Mouse (Mus musculus) layer of hippocampus, adult 8-10 months (tissue): ENCODE results near the gene Nav1. TPM values are rescaled to one million over a fixed set of nuclear protein-coding genes. Genes with fewer than 3 reads are reported as not detected.

Experiments used
- DNase-seq, 2 experiments: peaks; one replicate each; pipeline ENCODE4 v3.0.0; 2022; ENCODE audit warnings: low spot score in 2 of 2
- total RNA-seq, 4 experiments: library from RNA; stranded (reverse); gene quantifications; 2 replicates each; pipeline ENCODE4 v1.2.4; 2022

The Nav1 gene
- total RNA-seq: 10 to 100 TPM; 55.8 to 63.3 (median 59.9) TPM

DNA sequence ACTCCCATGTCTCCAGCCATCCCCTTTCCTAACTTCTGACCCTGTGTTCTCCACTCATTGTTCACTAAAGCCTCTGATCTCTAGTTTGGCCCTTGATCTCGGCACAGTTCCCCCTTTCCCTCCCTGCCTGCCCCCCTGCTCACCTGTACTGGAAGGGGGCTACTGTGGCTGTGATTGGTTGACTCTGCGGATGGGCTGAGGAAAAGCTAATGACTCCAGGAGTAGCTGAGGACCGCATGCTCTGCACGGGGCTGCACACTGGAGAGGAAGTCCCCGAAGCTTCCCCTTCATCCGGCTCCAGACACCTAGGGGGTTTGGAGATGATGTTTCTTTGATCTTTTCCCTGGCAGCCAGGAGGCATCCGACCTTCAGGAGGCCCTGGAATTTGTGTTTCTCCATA lies at the start of gene Nav1:
Gene Nav1, minus strand, starts transcription at position 277 of the 400 bp plus-strand sequence.
- no peak for DNase-seq

DNA sequence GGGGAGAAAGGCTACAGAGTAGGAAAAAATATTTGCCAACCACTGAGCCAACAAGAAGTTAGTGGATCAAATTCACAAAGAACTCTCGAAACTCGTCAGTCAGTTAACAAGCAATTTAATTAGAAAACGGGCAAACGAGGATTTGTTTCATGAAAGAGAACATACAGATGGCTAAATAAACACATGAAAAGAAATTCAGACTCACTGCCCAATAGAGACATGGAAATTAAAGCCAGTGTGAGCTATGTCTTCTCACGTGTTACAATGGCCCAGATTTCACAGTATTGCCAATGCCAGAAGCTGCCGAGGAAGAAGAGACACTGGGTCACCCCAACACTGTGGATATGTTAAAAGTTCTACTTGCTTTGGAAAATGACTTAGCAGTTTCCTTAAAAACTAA lies 46.8 kb upstream of the Nav1 start:
- DNase-seq: no peak

DNA sequence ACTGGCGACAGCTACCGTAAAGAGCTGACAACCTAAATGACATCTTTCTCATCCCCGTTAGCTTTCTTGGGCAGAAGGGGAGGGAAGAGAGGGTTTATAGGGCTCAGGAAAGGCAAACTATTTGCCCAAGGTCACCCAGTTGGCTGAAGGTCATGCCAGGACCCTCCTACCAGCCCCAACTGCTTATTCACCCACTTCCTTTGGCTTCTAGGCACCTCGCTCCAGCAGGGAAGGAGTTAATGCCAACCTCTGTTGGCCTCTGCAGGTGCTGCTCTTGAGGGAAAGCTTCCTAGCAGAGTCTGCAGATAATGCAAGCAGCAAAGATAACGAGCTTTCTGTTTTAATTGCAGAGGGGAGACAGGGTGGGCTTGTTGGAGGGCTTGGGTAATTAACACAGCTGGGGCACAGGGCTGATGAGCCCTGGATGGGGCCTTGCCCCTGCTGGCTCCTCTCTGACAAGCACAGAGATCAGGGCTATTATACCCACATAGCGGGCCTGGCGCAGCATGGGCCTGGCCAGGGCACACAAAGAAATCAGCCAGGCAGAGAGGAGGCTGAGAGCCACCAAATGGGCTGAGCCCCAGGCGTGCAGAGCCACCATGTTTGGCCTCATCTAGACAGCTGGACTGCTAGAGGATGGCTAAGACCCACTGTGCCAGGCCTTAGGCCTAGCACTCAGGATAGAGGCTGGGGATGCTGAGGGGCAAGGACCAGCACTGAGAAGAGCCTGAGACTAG lies 38.5 kb upstream of the Nav1 start:
- no peak for DNase-seq

DNA sequence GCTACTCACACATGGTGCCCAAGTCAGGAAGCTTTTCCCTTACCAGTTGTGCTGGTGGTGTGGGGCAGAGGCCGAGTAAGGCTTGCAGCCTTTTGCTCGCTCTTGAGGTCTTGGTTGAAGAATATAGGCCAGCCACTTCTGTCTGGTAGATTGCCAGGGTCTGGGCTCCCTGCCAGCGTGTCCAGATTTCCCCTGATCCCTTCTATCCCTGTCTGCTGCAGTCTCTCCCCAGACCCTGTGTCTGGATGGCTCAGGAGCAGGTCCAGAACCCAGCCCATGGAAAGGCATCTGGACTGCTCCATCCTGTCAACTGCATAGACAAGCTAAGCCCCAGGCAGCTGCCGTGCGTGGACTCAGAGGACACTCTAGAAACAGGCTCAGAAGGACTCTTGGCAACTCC lies 37.0 kb upstream of the Nav1 start:
- no peak for DNase-seq

DNA sequence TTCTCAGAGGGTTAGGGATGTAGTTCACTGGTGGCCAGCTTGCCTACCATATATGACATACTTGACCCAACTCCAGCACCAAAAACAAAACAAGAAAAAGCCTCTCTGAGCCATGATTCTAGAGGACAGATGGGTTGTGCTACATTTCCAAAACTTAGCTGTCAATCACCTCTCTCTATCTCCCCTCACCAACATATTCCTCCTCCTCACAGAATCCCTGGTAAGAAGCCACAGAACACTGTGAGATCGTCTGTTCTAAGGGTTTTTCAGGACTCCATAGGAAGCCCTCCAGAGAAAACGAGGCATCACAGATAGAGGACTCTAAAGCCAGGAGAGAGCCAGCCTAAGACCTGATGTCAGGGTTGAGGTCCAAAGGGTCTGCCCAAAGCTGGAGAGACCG lies 36.6 kb upstream of the Nav1 start:
- no peak for DNase-seq

DNA sequence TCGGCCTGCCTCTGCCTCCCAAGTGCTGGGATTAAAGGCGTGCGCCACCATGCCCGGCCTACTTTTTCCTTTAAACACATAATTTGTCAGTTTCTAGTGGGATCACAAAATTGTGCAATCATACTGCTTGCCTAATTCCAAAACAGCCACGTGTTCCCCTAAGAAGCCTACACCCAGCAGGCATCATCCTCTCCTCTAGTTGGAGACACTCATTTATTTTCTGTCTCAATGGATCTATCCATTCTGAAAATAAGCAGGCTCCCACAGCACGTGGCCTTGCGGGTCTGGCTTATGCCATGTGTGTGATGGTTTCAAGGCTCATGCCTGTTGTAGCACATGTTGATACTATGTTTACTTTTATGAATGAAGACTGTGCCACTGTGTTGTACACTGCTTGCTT lies 32.8 kb upstream of the Nav1 start:
- no peak for DNase-seq

DNA sequence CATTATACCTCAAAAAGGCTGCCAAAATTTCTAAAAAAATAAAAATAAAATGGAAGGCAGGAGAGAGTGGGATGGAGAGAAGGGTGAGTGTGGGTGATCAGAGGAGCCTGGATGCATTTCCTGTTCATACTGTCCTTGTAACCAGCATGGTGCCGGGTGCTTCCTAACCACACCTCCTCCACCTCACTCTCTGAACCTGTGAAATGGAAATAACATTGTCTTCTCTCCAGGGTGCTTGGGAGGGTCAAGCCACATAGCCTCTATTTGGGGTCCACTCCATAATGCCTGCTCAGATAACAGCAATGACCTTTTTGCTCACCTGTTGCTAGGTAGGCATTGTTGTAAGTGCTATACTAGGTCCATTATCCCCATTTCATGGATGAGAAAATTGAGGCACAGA lies 32.0 kb upstream of the Nav1 start:
- DNase-seq: no peak

DNA sequence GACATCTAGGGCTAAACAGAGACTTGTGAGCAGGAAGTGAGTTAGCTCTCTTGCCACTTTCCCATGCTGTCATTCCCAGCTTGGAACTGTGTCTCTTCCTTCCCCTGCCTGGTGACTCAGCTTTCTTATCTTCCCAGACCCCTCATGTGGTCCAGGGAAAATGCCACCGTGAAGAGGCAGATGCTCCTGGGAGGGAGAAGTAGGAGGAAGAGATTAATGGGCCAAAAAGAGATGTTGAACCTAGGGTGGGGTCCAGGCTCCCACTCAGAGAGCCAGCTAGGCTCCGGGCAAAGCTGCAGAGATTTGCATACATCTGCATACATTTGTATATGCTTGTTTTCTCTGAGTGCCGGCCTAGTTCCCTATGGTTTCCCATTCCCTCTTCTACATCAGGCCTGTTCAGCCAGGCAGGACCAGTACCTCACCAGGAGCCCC lies 30.5 kb upstream of the Nav1 start:
- no peak for DNase-seq

DNA sequence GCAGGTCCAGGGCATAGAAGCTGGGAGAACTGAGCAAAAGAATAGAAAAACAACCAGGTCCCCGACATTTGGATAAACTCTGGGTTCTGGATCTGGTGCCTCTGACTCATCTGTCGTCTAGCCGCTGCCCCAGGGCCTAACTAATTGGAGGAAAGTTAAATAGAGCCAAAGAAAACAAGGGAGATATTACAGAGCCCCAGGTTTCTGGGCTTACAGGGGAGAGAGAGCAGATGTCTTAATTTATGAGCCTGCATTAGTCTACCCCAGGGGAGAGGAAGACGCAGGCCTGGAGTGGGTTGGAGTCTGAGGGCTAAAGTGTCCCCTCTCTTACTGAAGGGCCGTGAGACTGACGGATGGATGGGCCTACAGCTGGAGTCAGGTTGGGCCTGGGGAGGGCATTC lies 29.0 kb upstream of the Nav1 start:
- no peak for DNase-seq

DNA sequence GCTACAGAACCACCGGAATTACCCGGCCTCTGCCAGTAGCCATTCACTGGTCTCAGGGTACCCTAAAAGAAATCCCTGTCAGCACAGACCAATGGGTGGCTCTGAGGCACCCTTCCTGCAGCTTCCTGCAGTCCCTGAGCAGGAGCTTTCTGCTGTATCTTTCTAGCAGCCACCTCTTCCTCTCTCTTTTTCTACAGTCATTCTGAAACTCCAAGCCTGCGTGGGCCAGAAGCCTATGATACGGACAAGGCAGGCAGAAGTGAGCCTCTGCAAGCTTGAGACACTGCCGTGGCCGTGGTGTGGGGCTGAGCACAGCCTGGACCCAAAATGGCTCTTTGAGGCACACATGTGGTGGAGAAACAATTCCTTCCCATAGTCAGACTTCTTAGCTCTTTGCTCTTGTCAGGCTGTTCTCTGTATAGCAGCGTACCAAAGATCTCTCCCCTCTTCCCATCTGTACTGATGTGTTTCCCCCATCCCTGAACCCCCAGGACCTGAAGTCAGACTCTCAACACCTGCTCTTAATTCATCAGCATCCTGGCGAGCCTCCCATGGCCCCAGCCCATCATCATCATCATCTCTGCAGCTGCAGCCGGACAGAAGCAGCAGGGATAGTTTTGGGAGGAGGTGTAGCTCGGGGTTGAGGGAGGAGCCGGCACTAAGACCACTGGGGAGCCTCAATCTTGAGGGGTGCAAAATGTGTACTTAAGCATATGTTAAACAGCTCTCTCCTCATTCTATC lies 28.4 kb upstream of the Nav1 start:
- DNase-seq: no peak

DNA sequence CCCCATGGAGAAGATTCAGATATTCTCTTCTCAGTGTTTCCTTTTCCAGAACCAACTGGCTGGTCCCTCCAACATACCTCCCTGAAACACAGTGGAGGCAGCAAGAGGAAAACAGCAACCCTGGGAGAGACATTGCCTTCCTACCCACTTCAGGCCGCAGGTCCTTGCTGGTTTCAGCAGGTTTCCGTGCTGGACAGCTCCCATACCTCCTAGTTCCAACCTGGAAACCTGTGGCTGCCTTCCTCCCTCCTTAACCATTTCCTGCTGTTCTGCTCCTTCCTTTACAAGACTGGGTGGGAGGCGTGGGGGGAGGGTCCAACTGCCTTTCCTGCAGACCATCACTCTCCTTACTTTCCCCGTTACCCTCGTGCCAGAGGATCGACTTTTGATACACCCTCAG lies 27.7 kb upstream of the Nav1 start:
- DNase-seq: no peak

DNA sequence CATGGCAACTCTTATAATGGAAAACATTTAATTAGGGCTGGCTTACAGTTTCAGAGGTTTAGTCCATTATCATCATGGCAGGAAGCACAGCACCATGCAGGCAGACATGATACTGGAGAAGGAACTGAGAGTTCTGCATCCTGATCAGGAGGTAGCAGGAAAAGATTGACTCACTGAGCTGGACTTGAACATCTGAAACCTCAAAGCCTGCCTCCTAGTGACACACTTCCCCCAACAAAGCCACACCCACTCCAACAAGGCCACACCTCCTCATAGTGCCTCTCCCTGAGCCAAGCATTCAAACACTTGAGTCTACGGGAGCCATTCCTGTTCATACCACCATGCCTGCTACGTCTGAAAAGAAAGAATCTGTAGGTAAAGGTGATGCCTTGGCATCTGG lies 26.8 kb upstream of the Nav1 start:
- no peak for DNase-seq

DNA sequence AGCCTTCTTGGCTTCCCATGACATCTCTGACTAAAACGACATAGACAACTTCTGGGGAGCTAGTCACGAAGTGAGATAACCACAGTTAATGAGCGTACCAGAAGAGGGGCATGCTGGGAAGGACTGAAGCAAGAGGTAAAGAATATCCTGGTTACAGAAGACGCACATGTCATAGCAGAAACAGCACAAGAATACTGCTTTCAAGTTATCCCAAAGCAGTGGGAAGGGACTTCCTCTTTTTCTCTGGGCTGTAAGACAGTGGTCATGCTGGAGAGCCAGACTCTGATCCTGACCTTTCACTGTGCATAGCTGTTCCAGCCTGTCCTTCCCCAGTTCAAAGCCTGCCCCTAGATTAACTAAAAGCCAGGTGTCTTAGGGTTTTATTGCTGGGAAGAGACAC lies 26.4 kb upstream of the Nav1 start:
- no peak for DNase-seq

DNA sequence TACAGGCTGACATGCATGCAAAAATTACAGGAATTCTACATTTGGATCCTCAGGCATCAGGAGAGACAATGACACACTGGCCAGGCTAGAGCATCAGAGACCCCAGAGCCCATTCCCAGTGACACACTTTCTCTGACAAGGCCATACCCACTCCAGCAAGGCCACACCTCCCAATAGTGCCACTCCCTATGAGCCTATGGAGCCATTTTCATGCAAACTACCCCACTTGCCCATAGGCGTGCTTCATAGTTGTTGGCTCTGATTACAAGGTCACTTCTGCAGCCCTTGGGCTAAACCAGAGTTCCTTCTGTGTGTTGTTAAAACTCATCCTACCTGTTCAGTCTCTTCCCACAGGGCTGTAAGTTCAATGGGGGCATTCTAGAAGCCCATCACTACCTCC lies 25.1 kb upstream of the Nav1 start:
- no peak for DNase-seq

DNA sequence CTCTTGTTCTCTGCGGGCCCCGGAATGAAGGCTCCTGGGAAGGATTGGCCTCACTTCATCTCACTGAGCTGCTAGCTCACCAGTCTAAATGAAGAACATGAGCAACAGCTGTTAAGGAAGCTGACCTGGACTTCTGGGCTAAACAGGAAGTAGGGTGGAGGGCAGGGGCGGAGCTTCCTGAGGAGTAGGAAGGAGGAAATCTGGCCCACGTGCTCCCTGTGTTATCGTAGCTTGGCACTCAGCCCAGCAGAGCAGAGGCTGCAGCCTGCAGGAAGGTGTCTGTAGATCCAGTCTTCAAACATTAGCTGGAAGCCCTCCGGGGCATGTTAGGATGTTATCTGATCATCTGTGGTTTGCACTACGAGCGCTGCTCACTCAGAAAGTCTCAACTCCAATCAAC lies 24.4 kb upstream of the Nav1 start:
- no peak for DNase-seq

DNA sequence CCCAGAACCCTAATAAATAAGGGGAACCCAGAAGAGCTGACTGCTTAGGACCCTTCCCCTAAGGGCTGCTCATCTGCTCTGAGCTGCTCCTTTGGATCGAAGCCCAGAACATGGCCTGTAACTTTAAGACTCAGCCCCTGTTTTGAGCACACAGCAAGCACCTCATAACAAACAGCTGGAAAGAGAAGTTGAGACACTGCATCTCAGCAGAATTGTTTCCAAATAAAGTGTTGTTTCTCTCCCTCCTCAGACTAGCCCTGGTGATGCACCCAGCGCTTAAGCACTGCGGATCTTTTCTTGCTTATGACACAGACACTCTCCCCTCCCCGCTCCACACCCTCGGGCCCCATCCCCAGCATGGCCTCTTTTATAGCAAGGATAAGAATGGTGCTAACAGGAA lies 22.8 kb upstream of the Nav1 start:
- DNase-seq: no peak

DNA sequence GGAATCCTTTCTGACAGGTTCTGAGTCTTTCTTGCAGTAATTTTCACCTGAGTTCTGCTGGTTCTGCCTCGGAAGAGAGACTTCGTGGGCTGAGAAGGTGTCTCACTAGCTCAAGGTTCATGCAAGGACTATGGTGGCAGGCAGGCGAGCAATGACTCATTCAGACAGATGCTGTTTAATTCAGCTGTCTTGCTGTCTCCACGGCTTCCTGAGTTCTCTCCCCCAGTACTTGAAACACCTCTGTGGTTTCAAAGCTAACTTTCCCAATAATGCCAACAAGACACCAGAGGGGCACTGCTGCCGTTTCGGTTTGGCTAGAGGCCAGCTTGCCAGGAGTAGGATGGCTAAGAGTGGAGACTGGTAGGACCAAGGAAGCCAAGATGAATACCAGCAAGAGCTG lies 19.1 kb upstream of the Nav1 start:
- no peak for DNase-seq

DNA sequence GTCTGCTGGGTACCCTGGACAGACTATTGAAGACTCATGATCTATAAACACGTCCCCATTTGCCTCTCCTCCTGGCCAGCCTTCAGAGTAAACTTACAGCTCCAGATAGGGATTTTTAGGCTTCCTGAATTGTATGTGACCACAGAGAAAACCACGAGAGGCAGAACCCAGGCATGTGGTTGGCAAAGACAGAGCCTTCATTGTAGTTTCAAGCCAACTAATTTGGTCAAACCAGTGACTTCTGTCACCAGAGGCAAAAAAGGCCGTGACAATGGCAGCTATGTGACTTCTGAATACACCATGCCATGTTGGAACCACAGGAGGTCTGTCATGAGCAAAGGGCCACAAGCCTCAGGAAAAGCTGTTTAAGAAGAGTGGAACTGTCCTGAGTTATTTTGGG lies 18.6 kb upstream of the Nav1 start:
- no peak for DNase-seq

DNA sequence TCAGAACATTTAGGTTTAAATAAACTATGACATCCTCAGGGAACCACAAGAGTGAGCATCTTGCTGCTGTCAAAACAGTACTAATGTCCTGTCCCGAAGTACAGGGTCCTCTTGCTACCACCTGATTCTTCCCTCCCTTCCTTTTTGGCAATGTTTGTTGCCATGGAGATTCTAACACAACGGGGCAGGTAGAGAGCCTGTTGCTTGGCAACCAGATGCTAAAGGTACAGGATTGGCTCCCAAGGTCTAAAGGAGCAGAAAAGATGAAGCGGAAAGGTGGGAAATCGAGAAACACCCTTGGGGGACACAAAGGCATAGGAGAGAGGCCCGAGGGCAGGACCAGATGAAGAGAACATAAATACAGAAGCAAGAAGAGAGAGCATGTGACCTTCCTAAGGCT lies 17.6 kb upstream of the Nav1 start:
- DNase-seq: no peak

DNA sequence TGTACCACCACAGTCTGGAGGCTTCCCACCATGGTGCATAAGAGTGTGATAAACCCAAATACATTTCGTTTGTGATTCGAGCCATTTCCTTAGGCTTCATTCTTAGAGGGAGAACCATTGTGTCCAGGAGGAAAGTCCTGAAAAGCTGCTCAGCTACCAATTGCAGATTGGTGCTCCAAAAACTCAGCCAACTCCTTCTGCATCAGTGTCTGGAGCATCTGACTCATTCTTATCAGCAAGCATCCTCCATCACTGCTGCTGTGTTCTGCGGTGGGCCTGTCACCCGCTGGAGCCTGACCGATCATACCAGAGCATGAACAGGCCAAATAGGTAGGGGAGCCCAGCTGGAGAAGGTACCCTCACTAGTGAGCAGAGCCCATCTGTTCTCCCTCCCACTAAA lies 16.0 kb upstream of the Nav1 start:
- no peak for DNase-seq

DNA sequence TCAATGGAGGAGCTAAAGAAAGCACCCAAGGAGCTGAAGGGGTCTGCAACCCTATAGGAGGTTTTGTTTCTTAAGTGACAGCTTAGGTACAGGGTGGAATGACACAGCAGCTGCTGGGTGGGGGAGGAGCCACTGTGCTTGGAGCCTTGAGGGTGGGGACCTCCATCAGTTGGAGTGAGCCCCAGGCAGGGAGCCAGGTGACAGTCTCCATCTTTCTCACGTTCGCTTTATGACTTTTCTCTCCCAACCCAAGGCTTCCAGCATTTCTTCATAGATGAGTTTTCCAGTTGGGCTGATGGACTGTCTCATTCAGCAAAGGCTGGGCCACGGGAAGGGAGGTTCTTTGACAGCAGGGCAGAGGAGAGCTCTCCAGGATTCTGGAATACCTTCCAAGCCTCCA lies 14.2 kb upstream of the Nav1 start:
- no peak for DNase-seq

DNA sequence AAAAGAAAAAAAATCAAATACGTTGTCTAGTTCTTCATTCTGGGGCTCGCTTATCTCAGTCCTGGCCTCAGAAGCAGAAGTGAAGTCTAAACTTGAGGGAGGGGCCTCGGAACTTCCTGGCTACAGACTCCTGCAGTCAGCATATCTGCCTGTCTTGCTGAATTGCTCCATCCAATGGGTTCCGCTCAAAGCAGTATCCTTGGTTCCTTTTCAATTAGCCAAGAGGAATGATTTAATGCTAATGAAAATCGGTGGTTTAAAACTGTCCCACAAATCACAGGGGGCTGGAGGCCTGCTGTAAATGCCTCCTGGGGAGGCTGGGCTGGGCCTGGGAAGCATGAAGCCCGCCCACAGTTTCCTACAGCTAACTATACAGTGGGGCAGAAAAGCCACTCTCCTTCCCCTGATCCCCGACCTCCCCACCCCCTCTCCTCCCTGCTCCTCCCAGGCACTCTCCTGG lies 12.9 kb upstream of the Nav1 start:
- DNase-seq: no peak

DNA sequence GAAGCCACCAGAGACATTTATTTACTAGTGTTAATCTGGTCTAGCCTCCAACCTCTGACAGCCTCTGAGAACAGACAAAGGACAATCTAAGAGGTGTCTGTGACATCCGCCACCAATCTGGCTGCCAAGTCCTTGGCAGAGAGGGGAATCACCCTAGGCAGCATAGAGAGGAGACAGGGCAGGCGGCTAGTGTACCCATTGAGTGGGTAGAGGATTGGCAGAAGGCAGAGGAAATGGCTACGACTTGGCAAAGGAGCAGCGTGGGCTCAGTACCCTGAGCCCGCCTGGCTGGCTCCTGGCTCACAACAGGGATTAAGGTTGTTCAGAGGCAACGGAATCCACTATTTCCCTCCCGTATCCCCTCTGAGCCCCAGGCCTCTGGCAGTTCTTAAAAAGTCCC lies 12.0 kb upstream of the Nav1 start:
- DNase-seq: peak in 1 of 2 experiments; percentile 30
